Mouse (Mus musculus): ENCODE data around the gene Ropn1l. TPM values are rescaled to one million over a fixed set of nuclear protein-coding genes. Genes with fewer than 3 reads are reported as not detected.

Gene Ropn1l
- polyA plus RNA-seq (2015; fragmentation: Nextera tagmentation; extraction: Ambion mirVana) = 1.4 and 1.5 TPM in 2 replicates

GRCm38 (mm10) chr15:31453098-31453916, at the start of gene Ropn1l:
TSS of gene Ropn1l (minus strand) at chr15:31453737.

Other genes starting within 250 kb of the Ropn1l start
- 65.2 and 86.4 TPM in 2 replicates for gene Dap, start 229.4 kb downstream of the Ropn1l start, polyA plus RNA-seq (2015; fragmentation: Nextera tagmentation; extraction: Ambion mirVana)
- gene Ankrd33b, start 86.0 kb downstream of the Ropn1l start, polyA plus RNA-seq (2015; fragmentation: Nextera tagmentation; extraction: Ambion mirVana) = 5.0 and 5.6 TPM in 2 replicates
- 17.4 and 19.0 TPM in 2 replicates for gene March6, start 77.3 kb upstream of the Ropn1l start, polyA plus RNA-seq (2015; fragmentation: Nextera tagmentation; extraction: Ambion mirVana)
- gene Cmbl, start 111.7 kb upstream of the Ropn1l start, polyA plus RNA-seq (2015; fragmentation: Nextera tagmentation; extraction: Ambion mirVana) = 82.3 and 98.4 TPM in 2 replicates
- 239 and 250 TPM in 2 replicates for gene Cct5, start 148.1 kb upstream of the Ropn1l start, polyA plus RNA-seq (2015; fragmentation: Nextera tagmentation; extraction: Ambion mirVana)
- gene Fam173b, start 148.1 kb upstream of the Ropn1l start, polyA plus RNA-seq (2015; fragmentation: Nextera tagmentation; extraction: Ambion mirVana) = 10.4 and 12.3 TPM in 2 replicates